Mouse (Mus musculus): ENCODE data around the gene Trim71. TPM values are rescaled to one million over a fixed set of nuclear protein-coding genes. Genes with fewer than 3 reads are reported as not detected.
"Not testable (repeated sequence)": the region's sequence is repeated elsewhere in the genome, so short reads cannot be mapped to it uniquely, and the experiment has no call there.

Trim71 gene
- polyA plus RNA-seq, 1 experiment, result 0.01 TPM

DNA sequence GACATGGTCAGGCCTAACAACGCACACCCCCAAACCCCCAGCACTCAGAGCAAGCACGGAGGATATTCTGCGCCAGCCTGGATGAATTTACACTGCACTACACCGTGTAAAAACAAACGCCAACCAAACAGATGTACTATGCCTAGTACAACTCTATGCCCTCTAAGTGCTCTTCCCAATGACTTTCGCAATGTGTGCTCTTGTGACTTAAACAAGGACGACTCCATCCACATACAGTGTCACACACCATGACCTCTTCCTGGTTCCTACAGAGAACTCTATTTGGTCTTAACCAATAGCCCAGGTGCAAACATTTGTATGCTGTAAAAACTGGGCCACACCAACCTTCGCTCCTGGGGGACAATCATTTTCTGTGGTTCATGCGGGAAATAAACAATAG, 41.7 kb downstream of the Trim71 start:
- Histone ChIP-seq H3K36me3 (ENCODE audit: control insufficient read depth, insufficient read depth) (no peaks in the 10 kb centered on the region), H3K79me3 (ENCODE audit: low read depth) (no peaks in the 10 kb centered on the region), H3K4me3 (ENCODE audit: insufficient read depth, poor library complexity, severe bottlenecking) (no peak overlapping the region), H3K27me3 (ENCODE audit: control insufficient read depth, insufficient read depth, insufficient read length) (no peaks in the 10 kb centered on the region), H3ac (ENCODE audit: control insufficient read depth, insufficient read length, low read depth) (no peak overlapping the region), H3K79me2 (ENCODE audit: control insufficient read depth, insufficient read depth) (no peaks in the 10 kb centered on the region)
- TF ChIP-seq FOSL1 (IDR thresholded peaks at IDR 0.05; ENCODE audit: insufficient read depth, low read length, poor library complexity, severe bottlenecking) (no peak), USF1 (IDR thresholded peaks at IDR 0.05; ENCODE audit: low read depth) (no peak), MAX (IDR thresholded peaks at IDR 0.05) (no peak), CEBPB (IDR thresholded peaks at IDR 0.05; ENCODE audit: low read depth) (no peak), CTCF (IDR thresholded peaks at IDR 0.05; ENCODE audit: control insufficient read depth, insufficient read depth, insufficient read length) (no peak), MYOD1 (IDR thresholded peaks at IDR 0.05; ENCODE audit: control insufficient read depth, insufficient read length, low read depth) (no peak), MYOG (IDR thresholded peaks at IDR 0.05; ENCODE audit: control insufficient read depth, extremely low read depth, insufficient read length) (no peak)

DNA sequence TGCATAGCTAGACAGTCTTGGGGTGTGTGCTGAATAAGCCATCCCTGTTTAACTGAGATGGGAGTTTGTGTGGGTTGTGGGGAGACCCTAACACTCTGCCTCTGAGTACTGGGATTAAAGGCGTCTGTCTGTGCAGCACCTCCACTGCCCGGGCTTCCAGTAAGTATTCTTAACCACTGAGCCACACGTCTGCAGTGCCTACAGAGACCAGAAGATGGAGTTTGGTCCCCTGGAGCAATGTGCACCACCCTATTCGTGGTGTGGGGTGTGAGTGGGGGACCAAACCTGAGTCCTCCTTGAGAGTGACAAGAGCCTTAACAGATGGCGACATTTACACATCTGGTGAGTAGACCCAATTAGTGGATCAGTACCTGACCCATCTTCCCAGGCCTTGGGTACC, 42.1 kb downstream of the Trim71 start:
- no peak overlapping the region for H3ac ChIP-seq (ENCODE audit: control insufficient read depth, insufficient read length, low read depth)
- no peaks in the 10 kb centered on the region for H3K79me2 ChIP-seq (ENCODE audit: control insufficient read depth, insufficient read depth)
- H3K36me3 ChIP-seq (ENCODE audit: control insufficient read depth, insufficient read depth), result no peaks in the 10 kb centered on the region
- no peak overlapping the region for H3K4me3 ChIP-seq (ENCODE audit: insufficient read depth, poor library complexity, severe bottlenecking)
- no peak for TF ChIP-seq MYOG (IDR thresholded peaks at IDR 0.05; ENCODE audit: control insufficient read depth, extremely low read depth, insufficient read length)
- no peak for TF ChIP-seq CEBPB (IDR thresholded peaks at IDR 0.05; ENCODE audit: low read depth)
- no peak for TF ChIP-seq FOSL1 (IDR thresholded peaks at IDR 0.05; ENCODE audit: insufficient read depth, low read length, poor library complexity, severe bottlenecking)
- no peak for TF ChIP-seq USF1 (IDR thresholded peaks at IDR 0.05; ENCODE audit: low read depth)
- no peak for TF ChIP-seq MAX (IDR thresholded peaks at IDR 0.05)
- TF ChIP-seq CTCF (IDR thresholded peaks at IDR 0.05; ENCODE audit: control insufficient read depth, insufficient read depth, insufficient read length), result no peak
- TF ChIP-seq MYOD1 (IDR thresholded peaks at IDR 0.05; ENCODE audit: control insufficient read depth, insufficient read length, low read depth), result no peak
- no peaks in the 10 kb centered on the region for H3K79me3 ChIP-seq (ENCODE audit: low read depth)
- no peaks in the 10 kb centered on the region for H3K27me3 ChIP-seq (ENCODE audit: control insufficient read depth, insufficient read depth, insufficient read length)

DNA sequence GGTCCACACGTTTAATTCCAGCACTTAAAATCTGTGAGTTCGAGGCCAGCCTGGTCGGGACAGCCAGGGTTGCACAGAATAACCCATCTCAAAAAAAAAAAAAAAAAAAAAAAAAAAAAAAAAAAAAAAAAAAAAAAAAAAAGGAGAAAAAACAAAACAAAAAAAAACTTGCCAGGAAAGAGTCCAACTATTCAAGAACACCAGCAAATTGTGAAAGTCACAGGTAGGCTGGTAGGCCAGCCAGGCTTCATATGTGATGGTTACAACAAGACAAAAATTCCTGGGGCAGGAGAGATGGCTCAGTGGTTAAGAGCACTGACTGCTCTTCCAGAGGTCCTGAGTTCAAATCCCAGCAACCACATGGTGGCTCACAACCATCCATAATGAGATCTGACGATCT, 43.6 kb downstream of the Trim71 start:
- H3K36me3 ChIP-seq (ENCODE audit: control insufficient read depth, insufficient read depth); H3K79me3 ChIP-seq (ENCODE audit: low read depth); H3ac ChIP-seq (ENCODE audit: control insufficient read depth, insufficient read length, low read depth); H3K79me2 ChIP-seq (ENCODE audit: control insufficient read depth, insufficient read depth); H3K4me3 ChIP-seq (ENCODE audit: insufficient read depth, poor library complexity, severe bottlenecking); H3K27me3 ChIP-seq (ENCODE audit: control insufficient read depth, insufficient read depth, insufficient read length): not testable (repeated sequence)

DNA sequence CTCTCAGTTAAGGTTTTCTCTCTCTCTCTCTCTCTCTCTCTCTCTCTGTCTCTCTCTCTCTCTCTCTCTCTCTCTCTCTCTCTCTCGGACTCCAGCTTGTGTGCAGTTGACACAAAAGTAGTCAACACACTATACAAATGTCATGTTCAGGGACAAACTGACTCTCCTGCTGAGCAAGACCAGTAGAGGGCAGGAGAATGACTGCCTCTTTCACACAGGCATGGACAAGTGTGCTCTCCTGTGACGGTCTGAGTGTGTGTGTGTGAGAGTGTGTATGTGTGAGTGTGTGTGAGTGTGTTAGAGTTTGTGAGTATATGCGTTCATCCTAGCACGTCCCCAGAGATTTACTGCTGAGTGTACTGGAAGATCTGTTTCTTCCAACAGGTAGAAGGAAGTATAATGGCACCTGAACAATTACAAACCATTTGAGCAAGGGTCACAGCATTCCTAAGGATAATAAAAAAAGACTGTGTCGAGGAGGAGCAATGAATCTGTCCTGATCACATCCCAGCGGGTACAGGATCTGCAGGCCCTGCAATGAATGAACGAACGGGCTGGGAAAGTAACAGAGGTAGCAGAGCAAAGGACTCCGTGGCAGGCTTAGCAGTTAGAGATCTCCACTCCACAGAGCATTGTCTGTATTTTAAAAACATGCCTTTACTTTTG, 45.2 kb downstream of the Trim71 start:
- Histone ChIP-seq H3K36me3 (ENCODE audit: control insufficient read depth, insufficient read depth) (no peaks in the 10 kb centered on the region), H3K4me3 (ENCODE audit: insufficient read depth, poor library complexity, severe bottlenecking) (no peak overlapping the region), H3ac (ENCODE audit: control insufficient read depth, insufficient read length, low read depth) (no peak overlapping the region), H3K79me2 (ENCODE audit: control insufficient read depth, insufficient read depth) (no peaks in the 10 kb centered on the region), H3K27me3 (ENCODE audit: control insufficient read depth, insufficient read depth, insufficient read length) (no peaks in the 10 kb centered on the region), H3K79me3 (ENCODE audit: low read depth) (no peaks in the 10 kb centered on the region)
- TF ChIP-seq MYOD1 (IDR thresholded peaks at IDR 0.05; ENCODE audit: control insufficient read depth, insufficient read length, low read depth) (no peak), CTCF (IDR thresholded peaks at IDR 0.05; ENCODE audit: control insufficient read depth, insufficient read depth, insufficient read length) (no peak), MYOG (IDR thresholded peaks at IDR 0.05; ENCODE audit: control insufficient read depth, extremely low read depth, insufficient read length) (no peak), CEBPB (IDR thresholded peaks at IDR 0.05; ENCODE audit: low read depth) (no peak), MAX (IDR thresholded peaks at IDR 0.05) (no peak), USF1 (IDR thresholded peaks at IDR 0.05; ENCODE audit: low read depth) (no peak), FOSL1 (IDR thresholded peaks at IDR 0.05; ENCODE audit: insufficient read depth, low read length, poor library complexity, severe bottlenecking) (no peak)

DNA sequence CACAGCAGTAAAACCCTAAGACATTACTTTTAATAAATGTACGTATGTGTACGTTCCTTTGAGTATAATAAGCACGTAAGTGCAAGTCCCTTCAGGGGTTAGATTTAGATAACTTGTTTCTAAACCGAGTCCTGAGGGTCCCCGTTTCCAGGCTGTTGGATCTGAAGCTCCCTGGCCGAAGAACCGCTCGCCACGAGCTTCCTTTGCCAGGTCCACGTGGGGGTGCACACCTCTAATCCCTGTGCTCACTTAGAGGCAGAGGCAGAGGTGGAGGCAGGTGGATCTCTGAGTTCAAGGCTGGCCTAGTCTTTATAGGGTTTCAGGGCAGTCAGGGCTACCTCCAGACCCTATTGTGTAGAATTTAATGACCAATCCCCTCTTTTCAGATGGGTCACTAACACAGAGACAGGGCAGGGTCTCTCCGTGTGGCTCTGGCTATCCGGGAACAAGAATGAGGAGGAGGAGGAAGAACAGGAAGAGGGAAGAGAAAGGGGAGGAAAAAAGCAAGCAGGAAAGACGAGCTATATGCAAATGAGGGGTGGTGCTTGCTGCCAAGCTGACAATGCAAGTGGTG, 46.2 kb downstream of the Trim71 start:
- Histone ChIP-seq H3ac (ENCODE audit: control insufficient read depth, insufficient read length, low read depth) (no peak overlapping the region), H3K27me3 (ENCODE audit: control insufficient read depth, insufficient read depth, insufficient read length) (no peaks in the 10 kb centered on the region), H3K79me2 (ENCODE audit: control insufficient read depth, insufficient read depth) (no peaks in the 10 kb centered on the region), H3K4me3 (ENCODE audit: insufficient read depth, poor library complexity, severe bottlenecking) (no peak overlapping the region), H3K79me3 (ENCODE audit: low read depth) (no peaks in the 10 kb centered on the region), H3K36me3 (ENCODE audit: control insufficient read depth, insufficient read depth) (no peaks in the 10 kb centered on the region)
- TF ChIP-seq CEBPB (IDR thresholded peaks at IDR 0.05; ENCODE audit: low read depth), result no peak
- TF ChIP-seq USF1 (IDR thresholded peaks at IDR 0.05; ENCODE audit: low read depth), result no peak
- TF ChIP-seq MYOD1 (IDR thresholded peaks at IDR 0.05; ENCODE audit: control insufficient read depth, insufficient read length, low read depth), result no peak
- TF ChIP-seq MAX (IDR thresholded peaks at IDR 0.05), result no peak
- no peak for TF ChIP-seq FOSL1 (IDR thresholded peaks at IDR 0.05; ENCODE audit: insufficient read depth, low read length, poor library complexity, severe bottlenecking)
- no peak for TF ChIP-seq MYOG (IDR thresholded peaks at IDR 0.05; ENCODE audit: control insufficient read depth, extremely low read depth, insufficient read length)
- TF ChIP-seq CTCF (IDR thresholded peaks at IDR 0.05; ENCODE audit: control insufficient read depth, insufficient read depth, insufficient read length), result no peak

DNA sequence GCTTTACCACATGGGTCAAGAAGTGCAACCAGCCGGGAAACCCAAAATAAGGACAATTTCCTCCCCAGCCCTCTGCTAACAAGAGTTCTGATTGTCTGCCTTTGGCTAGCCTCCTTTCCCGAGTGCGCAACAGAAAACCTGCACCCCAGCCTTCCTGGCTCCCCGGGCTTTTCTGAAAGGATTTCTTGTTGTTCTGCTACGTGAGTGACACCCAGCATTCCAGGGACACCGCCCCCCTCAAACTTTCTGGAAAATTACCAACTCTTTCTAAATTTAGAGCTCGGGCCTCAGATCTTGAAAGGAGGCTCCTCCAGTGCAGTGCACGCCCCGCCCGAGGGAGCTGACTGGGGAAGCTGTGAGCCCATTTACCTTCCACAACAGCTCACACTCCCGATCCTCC, 48.8 kb downstream of the Trim71 start, which contains the start of gene C130032M10Rik:
Gene C130032M10Rik, plus strand, starts transcription at position 334 of the 400 bp plus-strand sequence.
- Histone ChIP-seq H3K79me2 (ENCODE audit: control insufficient read depth, insufficient read depth) (no peaks in the 10 kb centered on the region), H3K4me3 (ENCODE audit: insufficient read depth, poor library complexity, severe bottlenecking) (no peak within 1 kb of the TSS), H3K27me3 (ENCODE audit: control insufficient read depth, insufficient read depth, insufficient read length) (no peaks in the 10 kb centered on the region), H3K79me3 (ENCODE audit: low read depth) (no peaks in the 10 kb centered on the region), H3ac (ENCODE audit: control insufficient read depth, insufficient read length, low read depth) (no peak within 1 kb of the TSS), H3K36me3 (ENCODE audit: control insufficient read depth, insufficient read depth) (no peaks in the 10 kb centered on the region)
- no peak for TF ChIP-seq CEBPB (IDR thresholded peaks at IDR 0.05; ENCODE audit: low read depth)
